In the genomic region with DNA sequence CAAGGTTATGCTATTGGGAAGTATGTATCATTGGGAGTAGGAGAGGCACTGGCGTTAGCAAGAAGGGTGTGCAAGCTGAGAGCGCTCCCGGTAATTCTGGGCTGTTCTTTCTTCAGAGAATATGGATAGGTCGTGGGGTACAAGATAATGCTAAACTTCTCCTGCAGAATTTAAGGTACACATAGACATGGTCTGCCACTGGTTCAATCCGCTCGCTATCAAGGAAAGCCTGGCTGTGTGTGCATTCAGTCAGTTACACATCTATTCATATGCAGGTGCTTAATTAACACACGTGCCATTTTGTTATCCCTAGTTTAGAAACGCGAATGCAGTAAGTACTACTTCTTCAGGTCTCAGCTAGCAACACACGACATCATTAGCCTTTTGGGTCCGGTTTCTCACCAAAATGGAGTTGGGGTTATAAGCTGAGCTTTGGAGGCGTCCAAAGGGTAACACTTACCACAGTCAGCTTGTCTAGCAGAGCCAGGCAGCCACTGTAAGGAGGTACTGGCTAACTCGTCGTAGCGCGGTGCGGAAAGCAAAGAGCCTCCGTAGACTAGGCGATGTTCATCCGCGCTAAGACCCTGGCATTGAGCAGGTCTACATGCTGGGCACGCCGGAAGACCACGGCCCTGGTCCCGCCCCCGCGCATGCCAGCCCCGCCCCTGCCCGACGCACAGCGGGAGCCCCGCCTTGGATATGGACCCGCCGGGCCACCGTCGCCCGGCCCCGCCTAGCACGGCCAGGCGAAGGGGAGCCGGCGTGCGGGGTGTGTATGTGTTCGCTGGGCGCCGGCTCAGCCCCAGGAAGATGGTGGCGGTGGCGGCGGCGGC, we compare ENCODE assay signal across 8 mouse cellular contexts. TPM values are rescaled to one million over a fixed set of nuclear protein-coding genes. Genes with fewer than 3 reads are reported as not detected.
DNase-seq lines count a peak whose midpoint lies in the region; ATAC-seq and TF ChIP-seq lines count a peak whose summit lies in the region.

4930402H24Rik (minus strand) TSS at position 656 of the 833 bp plus-strand sequence.
Atrn (plus strand) TSS at position 745 of the 833 bp plus-strand sequence.

- no peak for TF ChIP-seq CTCF in gastrocnemius, adult 2 months (IDR thresholded peaks at IDR 0.05)
- no peak for TF ChIP-seq CTCF in hindbrain, postnatal 0 days (IDR thresholded peaks at IDR 0.05; ENCODE audit: low read depth)
- no peak for TF ChIP-seq CTCF in left cerebral cortex, adult 2 months (IDR thresholded peaks at IDR 0.05)

- no peaks in the 10 kb centered on the region for H3K27me3 ChIP-seq in hindbrain, postnatal 0 days (ENCODE audit: insufficient read depth, low read length)

- no peaks in the 10 kb centered on the region for H3K9me3 ChIP-seq in hindbrain, postnatal 0 days (ENCODE audit: low read length)

- DNase-seq in WW6 (ENCODE audit: low read depth, low spot score), result peak; percentile 69
- DNase-seq in cerebellum, postnatal 4 days (ENCODE audit: low spot score in 2 of 2), result peak; percentile 88 to 97
- DNase-seq in gastrocnemius, adult 2 months, result peak; percentile 96
- peak; percentile 97 for DNase-seq in hindbrain, postnatal 0 days (ENCODE audit: low spot score)
- DNase-seq in left cerebral cortex, adult 2 months (ENCODE audit: extremely low spot score in 1 of 2, low spot score in 2 of 2), result peak; percentile 94 to 95
- peak; percentile 87 to 90 for DNase-seq in right cerebral cortex, adult 2 months (ENCODE audit: low spot score in 2 of 2)
- DNase-seq in urinary bladder, postnatal 14 days (ENCODE audit: low spot score), result peak; percentile 93

- peaks cover 12% of the 10 kb centered on the region for H3K4me1 ChIP-seq in hindbrain, postnatal 0 days (ENCODE audit: insufficient read depth, low read length)

- peak within 1 kb of the TSS; percentile 95 for H3K9ac ChIP-seq in hindbrain, postnatal 0 days (replicated peaks; ENCODE audit: low read length)

- WGBS in hindbrain, postnatal 0 days, result 3% methylated on average over 45 of the region's 50 CpGs

- peak within 1 kb of the TSS; percentile 94 for H3K27ac ChIP-seq in gastrocnemius, adult 2 months
- H3K27ac ChIP-seq in hindbrain, postnatal 0 days, result peak within 1 kb of the TSS; percentile 88
- peak within 1 kb of the TSS; percentile 84 for H3K27ac ChIP-seq in left cerebral cortex, adult 2 months

- peak; percentile 99 for ATAC-seq in hindbrain, postnatal 0 days
- peak; percentile 98 for ATAC-seq in megakaryocyte, adult 5-6 weeks (ENCODE audit: poor library complexity, severe bottlenecking)

- no peaks in the 10 kb centered on the region for H3K36me3 ChIP-seq in hindbrain, postnatal 0 days (ENCODE audit: insufficient read depth, low read length)

- peak within 1 kb of the TSS; percentile 98 for H3K4me3 ChIP-seq in gastrocnemius, adult 2 months
- H3K4me3 ChIP-seq in hindbrain, postnatal 0 days (ENCODE audit: low read length), result peak within 1 kb of the TSS; percentile 98
- H3K4me3 ChIP-seq in left cerebral cortex, adult 2 months, result peak within 1 kb of the TSS; percentile 84

- peak within 1 kb of the TSS; percentile 64 for H3K4me2 ChIP-seq in hindbrain, postnatal 0 days (ENCODE audit: low read depth, low read length)

- intact Hi-C loops in gastrocnemius, adult 2 months (cut with DNase I), result loop anchor here (2.0 to 5.0 kb wide), 2 partner anchors 41 to 65 kb away; no protein-coding TSS in a partner anchor
- intact Hi-C loops in left cerebral cortex, adult 2 months (cut with DNase I), result loop anchor here (2.0 to 5.0 kb wide), 2 partner anchors 65 to 484 kb away; partner anchors contain the start of genes Pced1a and Vps16

RNA-seq across cellular contexts. Expression of gene 4930402H24Rik, which starts in this region (rescaled TPM):
- 1 to 10 TPM; 3.1 to 5.0 TPM for total RNA-seq in gastrocnemius, adult 2 months (2021)
- 131 and 188 TPM in 2 replicates for total RNA-seq in hindbrain, postnatal 0 days (2014; rRNA removed)
- 57.2 and 57.6 TPM in 2 replicates for polyA plus RNA-seq in hindbrain, postnatal 0 days (2015; fragmentation: Nextera tagmentation; extraction: Ambion mirVana)
- 10 to 100 TPM; 68.3 to 76.4 TPM for total RNA-seq in left cerebral cortex, adult 2 months (2021)
- total RNA-seq in megakaryocyte, adult 5-6 weeks (2015), result 11.3 and 14.6 TPM in 2 replicates
- 8.7 and 15.4 TPM in 2 replicates for total RNA-seq in megakaryocyte, adult 5-6 weeks (2017)

RNA-seq across cellular contexts. Expression of gene Atrn, which starts in this region (rescaled TPM):
- 10 to 100 TPM; 14.1 to 15.3 TPM for total RNA-seq in gastrocnemius, adult 2 months (2021)
- 76.4 and 78.4 TPM in 2 replicates for total RNA-seq in hindbrain, postnatal 0 days (2014; rRNA removed)
- 11.2 and 12.6 TPM in 2 replicates for polyA plus RNA-seq in hindbrain, postnatal 0 days (2015; fragmentation: Nextera tagmentation; extraction: Ambion mirVana)
- total RNA-seq in left cerebral cortex, adult 2 months (2021), result 100 to 1,000 TPM; 118 to 126 TPM
- 24.8 and 30.7 TPM in 2 replicates for total RNA-seq in megakaryocyte, adult 5-6 weeks (2015)
- total RNA-seq in megakaryocyte, adult 5-6 weeks (2017), result 23.1 and 26.5 TPM in 2 replicates

Comparison
In these comparisons a context has a peak if more than half of its experiments do, and no peak if none do; other contexts are left out.
1. Peak in every context shown above with its lines: DNase-seq, ATAC-seq, H3K4me3 ChIP-seq and H3K27ac ChIP-seq.